Mouse (Mus musculus): ENCODE measurements at regions not wholly inside any gene's neighbourhood (a gene's known extent, or its start where the extent isn't known, plus 50 kb on each side); places are given as distances from the start of the nearest gene placed in this dataset.

GRCm38 (mm10) chr12:96615850-96616249 lies 923.8 kb downstream of the Flrt2 start:
- DNase-seq (ENCODE audit: low spot score in 2 of 2): no peak

GRCm38 (mm10) chr12:96617226-96617625 lies 925.2 kb downstream of the Flrt2 start:
- DNase-seq (ENCODE audit: low spot score in 2 of 2): no peak

Measured in spleen, postnatal 10 days (tissue).